Mouse (Mus musculus) left cerebral cortex, postnatal 4 days (tissue): ENCODE data around the gene Atf7. TPM values are rescaled to one million over a fixed set of nuclear protein-coding genes. Genes with fewer than 3 reads are reported as not detected.

Source experiments
- DNase-seq: peaks from one replicate; pipeline ENCODE4 v3.0.0-alpha.2; 2022
- intact Hi-C: fragments of 180-260 bp; cut with DNase I; formaldehyde crosslinking; loops from one replicate; pipeline ENCODE4 v1.15.1; 2025
- total RNA-seq, 2 experiments: library from RNA; stranded (reverse); gene quantifications; 2 replicates each; pipeline ENCODE4 v1.2.3; 2021

Gene Atf7
- total RNA-seq, 2 experiments from 2014 or later = 41.7 to 46.1 TPM

DNA sequence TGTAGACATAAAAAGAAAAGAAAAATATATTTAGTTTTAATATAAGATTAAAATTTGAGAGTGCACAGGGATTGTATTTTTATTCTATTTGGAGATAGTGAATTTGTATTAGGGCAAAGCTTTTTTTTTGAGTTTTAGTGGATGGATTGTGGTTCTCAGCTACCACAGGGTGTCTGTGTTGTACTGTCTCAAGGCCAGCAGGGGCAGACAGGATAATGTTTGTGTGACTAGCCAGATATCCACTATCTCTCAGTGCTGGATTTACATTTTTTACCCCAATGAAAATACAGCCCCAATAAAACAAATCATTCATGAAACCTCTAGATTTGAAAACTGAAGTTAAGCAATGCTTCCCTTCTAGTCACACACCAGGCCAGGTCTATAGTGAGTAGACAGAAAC lies 67.7 kb downstream of the Atf7 start:
- no peak for DNase-seq
- intact Hi-C loops = no loop called here

DNA sequence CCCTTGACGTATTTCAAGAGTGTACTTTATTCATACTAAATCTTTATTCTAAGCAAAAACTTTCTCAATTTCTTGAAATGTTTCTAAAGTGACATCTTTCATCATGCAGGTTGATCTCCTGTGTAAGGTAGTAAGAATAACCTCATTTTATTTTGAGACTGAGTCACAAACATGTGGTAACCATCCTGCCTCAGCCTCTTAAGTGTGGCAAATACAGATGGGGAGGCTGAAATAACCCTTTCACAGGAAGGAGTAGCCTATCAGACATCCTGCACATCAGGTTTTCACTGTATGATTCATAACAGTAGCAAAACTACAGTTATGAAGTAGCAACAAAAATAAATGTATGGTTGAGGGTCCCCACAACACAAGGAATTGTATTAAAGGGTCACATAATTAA lies 69.7 kb downstream of the Atf7 start:
- DNase-seq = no peak
- intact Hi-C loops = no loop called here

DNA sequence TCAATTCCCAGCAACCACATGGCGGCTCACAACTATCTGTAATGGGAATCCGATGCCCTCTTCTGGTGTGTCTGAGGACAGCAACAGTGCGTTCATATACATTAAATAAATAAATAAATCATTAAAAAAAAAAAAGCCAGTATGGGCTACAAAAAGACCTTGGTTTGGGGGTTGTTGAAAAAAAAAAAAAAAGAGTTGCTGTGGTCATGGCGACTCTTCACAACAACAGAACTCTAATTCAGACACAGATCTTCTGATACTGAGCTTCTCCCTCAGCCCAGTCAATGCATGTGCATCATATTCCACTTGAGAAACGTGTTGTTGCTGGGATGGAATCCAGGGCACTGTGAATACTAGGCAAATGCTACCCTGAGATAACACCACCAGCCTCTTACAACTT lies 72.7 kb downstream of the Atf7 start:
- intact Hi-C loops = no loop called here
- no peak for DNase-seq

DNA sequence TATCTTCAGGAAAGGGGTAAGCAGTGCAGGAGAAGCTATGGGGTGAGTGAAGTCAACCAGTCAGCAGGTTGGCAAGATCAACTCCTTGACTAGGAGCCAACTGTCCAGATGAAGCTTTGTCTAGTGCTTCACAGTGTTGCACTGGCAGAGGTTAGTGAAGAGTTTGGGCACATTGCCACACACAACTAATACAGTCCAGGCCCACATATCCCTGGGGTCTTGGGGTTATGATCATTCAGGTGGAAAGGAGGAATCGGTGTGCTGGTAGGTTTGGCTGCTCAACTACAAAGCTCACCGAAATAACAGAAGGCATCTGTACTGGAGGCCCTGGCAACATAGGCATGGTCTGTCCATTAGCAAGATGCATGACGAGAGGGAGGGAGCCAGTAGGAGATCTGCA lies 77.8 kb downstream of the Atf7 start:
- DNase-seq = peak; percentile 92
- intact Hi-C loops = no loop called here

DNA sequence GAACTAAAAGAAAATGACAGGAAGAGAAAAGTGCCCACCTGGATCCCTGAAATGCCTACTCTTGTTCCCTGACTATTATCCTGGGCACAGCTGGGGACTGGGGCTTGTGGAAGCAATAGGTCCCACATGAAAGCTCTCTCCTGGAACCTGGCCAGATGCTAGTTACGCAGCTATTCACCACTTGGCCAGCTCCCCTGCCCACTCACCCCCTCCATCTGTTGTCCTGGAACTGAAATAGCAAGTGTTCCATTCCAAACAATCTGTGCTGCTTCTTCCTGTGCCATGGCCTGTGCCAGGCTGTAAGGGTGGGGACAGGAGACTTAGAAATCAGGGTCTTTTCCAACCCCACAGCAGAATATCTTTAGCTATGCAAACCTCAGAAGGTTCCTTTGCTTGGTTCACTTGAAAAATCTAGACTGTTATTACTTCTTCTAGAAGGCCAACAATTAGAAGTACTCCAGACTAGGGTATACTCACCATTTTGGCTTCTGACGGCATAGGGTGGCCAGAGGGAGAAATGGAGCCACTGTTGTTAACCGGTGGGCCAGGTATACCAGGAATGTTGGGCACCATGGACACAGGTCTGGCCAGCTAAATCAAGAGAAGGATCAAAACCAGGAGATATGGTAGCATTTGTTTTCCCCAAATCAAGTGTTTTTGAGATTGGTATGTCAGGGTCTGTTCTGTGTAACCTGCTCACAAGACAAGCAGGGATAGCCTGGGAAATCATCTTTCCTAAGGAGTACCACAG lies 78.4 kb downstream of the Atf7 start:
- intact Hi-C loops = no loop called here

DNA sequence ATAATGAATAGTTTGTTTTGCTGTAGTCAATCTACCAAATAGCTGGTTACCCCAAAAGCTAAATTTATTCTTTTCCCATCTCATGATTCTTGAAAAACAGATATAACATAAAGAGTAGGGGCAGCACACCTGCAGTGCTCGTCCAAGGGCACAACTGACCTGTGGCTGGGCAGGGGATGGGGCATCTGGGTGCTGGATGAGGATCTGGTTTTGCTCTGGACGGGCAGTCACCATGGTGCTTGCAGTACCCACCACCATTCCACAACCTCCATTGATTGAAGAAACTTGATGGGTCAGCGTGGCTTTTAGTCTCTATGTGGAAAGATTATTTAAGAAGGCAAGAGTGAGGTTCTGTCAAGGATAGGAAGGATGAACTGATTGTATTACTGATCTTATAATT lies 79.0 kb downstream of the Atf7 start:
- no peak for DNase-seq
- intact Hi-C loops = no loop called here

More for the DNA sequence above, 78.4 kb downstream of the Atf7 start:
- peak; percentile 96 for DNase-seq

DNA sequence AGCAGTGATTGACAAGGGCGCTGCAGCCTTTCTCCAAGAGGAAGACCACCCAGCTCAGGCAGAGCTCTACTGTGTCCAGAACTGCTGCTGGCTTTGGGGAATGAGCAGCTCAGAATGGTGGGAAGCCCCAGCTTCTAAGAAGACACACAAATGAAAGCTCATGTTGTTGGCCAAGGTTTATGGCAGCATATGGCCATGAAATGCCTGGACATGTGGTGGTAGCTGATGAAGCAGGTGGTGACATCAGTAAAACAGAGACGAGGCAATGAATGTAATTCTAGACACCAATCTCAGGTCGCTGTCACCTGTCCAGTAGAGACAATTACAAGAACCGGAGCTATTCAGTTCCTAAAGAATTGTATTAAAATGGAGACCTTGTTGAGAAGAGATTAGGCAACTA lies 80.5 kb downstream of the Atf7 start:
- intact Hi-C loops = no loop called here
- DNase-seq = peak; percentile 46

DNA sequence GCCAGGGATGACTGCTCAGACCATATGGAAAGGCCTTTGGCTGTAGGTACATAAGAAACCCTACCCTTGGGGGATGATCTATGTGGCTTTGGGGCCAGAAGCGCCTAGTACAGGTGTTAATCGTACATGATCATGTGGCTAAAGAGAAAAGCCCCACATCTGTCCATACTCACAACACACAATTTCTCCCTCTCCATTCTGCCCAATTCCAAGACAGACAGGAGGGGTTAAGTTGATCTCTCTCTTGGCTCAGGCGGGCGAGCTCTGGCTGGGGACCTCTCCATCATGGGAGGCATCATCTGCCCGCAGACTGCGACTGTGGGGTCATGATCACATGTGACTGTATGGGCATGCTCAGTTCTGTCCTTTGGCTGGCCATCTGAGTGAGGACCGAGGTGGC lies 91.3 kb downstream of the Atf7 start:
- intact Hi-C loops = no loop called here
- DNase-seq = no peak

DNA sequence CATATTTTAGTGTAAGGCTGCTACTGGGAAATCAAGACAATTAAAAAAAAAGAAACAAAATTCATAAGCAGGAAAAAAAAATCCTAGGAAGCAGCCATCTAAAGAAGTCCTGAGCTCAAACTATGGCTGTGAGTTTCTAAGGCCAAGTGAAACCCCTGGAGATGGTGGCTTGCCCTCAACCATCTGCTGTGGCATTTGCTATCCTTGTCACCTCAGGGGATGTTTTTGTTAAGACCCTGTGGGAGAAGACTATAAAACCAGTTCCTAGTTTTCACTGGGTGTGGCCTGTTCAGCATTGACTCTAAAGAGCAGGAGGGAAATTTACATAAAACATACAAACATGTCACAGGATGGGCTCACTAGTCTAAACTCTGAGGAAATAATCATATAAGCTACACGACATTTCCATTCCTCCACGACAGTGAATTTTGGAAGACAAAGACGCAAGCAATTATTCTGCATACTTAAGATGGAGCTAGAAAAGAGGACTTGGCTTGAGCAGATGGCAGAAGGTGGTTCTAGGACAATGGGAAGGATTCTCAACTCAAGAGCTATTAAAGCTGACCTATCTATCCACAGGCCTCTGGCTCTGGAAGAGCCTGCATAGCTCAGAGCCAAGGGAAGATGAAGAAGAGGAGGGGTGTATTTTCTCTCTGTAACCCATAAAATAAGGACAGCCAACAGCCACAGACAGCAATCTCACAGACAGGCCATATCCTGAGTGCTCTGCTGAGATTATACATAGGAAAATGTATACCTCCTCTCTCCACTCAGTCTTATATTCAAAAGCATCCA lies 93.0 kb downstream of the Atf7 start:
- no peak for DNase-seq
- intact Hi-C loops = no loop called here

DNA sequence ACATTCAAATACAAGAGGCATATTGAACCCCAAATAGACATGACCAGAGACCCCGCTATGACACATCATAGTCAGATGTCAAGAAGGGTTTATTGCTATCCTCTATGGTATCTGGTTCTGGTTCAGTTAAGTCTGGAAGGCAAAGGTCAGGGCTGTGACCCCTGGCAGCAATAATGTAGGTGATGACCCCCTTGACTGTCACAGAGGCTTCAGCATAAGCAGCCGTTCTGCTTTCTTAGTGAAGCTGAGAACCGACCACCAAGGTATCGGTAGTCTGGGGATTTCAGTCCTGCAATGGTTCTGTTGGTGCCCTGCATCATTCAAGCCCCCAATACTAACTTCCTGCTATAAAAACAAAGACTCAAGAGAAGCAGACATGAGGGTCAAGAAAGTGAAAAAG lies 93.7 kb downstream of the Atf7 start:
- intact Hi-C loops = no loop called here
- no peak for DNase-seq

DNA sequence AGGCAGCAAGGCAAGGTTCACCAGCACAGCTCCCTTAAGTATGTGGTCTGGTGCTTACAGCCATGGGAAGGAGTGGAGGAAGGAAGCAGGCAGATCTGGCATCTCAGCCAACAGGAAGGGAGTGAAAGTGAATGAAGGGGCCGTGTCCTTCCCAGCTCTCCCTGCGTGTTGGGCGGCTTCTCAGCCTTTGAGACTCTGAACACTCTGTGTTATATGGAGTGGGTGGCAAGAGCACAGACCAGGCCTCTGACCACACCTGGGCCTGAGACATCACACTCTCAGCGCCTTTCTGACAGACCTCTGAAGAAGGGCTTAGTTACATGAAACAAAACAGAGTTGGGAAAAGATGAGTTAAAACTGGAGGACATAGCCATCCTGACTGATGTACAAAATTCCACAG lies 94.7 kb downstream of the Atf7 start:
- no peak for DNase-seq
- intact Hi-C loops = no loop called here

DNA sequence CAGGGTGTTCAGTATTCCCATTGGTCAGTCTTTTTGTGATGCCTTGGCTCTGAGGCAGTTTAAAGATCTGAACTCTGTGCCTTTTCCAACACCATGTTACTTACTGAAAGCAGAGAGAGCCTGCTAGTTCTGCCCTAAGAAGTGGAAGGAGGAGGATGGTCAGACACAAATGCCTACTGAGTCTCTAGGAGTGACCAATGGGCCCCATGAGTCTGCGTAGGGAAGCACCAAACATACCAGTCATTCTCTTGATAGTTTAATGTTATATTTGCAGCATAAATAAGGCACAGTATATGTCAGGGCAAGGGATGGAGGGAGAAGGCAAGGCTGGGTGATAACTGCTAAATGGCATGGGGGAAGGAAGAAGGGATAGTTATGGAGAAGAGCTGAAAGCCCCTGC lies 96.9 kb downstream of the Atf7 start:
- no peak for DNase-seq
- intact Hi-C loops = no loop called here

DNA sequence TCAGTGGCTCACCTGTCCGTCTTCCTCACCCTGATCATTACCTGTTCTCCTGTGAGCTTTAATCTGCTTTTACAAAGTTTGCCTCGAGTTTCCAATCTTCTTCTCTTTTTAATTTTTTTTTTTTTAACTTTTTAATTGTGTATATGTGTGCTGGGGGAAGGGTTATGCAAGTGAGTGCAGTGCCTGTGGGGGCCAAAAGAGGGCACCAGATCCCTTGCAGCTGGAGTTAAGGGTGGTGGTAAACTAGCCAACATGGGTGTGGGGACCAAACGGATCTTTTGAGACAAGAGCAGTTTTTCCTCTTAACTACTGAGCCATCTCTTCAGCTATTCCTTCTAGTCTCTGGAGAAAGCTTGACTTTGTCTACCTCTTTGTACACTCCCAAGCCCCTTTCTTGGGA lies 97.3 kb downstream of the Atf7 start:
- DNase-seq = no peak
- intact Hi-C loops = no loop called here

DNA sequence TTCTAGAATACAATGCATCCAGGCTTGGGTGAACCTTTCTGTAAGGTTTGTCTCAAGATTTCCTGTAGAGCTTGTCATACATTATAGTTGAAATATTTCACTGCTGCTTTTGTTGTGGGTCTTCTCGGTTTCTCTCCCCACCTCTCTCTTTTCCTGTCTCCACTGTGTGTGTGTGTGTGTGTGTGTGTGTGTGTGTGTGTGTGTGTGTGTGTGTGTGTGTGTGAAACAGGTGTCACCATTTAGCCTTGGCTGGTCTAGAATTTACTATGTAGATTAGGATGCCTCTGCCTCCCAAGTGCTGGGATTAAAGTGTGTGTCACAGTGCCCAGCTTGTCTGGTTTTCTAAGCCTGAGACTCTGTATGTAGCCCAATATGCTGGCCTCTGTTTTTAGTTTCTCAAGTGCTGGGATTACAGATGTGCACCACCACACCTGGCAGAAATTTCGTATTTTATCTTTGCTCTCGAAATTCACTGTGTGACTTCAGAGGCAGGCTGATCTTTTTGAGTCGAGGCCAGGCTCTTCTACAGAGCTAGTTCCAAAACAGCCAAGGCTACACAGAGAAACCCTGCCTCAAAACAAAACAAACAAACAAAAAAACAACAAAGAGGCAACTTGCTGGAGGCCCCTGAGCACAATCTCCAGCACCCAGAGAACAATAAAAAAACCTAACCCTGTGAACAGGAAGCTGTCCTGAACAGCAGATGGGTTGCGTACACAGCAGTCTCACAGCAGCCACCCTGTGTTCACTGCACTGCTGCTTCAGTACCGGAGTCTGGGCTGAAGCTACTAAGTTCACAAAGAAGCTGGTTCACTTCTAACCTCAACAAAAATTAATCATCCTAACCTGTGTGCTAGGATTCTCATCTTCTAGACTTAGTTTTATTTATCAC lies 98.9 kb downstream of the Atf7 start:
- intact Hi-C loops = no loop called here
- DNase-seq = no peak

DNA sequence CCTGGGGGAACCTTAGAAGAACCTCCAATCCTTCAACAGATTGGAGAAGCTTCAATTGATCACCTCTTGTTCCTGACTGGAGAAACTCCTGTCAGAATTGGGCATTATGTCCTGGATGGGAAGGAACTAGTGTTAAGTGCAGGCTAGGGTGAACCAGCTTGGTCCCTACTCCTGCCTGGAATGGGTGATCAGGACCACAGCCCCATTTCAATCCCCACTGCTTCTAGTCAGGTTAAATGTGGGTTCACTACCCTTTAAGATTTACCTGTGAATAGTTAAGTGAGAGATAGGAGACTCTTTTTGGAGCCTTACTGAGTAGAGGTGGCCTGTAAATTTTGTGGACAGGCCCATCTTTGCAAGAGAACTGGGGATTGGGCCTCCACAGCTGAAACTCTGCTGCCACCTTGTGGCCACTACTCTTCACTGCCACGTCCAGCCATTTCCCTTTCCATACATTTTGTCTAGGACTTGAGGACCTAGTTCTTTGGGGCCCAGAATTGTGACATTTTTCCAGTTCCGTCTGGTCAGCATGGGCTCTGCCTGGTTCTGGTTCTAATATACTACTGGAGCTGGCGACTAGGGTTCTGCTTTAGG lies 100.3 kb downstream of the Atf7 start, which contains the start of gene Npff:
TSS of gene Npff (minus strand) at position 51 of the 594 bp plus-strand sequence.
- intact Hi-C loops = no loop called here

DNA sequence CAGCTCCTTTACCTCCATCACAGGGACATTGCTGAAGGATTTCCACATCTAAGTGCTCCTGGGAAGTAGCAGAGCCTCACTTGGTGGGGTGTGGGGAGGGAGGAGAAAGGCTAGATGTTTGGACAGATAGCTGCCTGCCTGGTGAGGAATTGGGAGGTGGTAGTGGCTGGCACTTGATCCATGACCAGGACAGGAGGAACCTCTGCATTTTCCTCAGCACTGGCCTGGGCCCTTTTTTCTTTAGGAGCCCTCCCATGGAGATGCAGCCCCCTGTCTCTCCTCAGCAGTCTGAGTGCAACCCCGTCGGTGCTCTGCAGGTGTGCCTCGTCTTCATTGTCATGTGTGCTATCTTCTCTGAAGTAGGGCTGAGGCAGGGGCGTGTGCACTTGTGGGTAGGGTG lies 103.8 kb downstream of the Atf7 start:
- intact Hi-C loops = no loop called here
- DNase-seq = no peak

More for the DNA sequence above, 100.3 kb downstream of the Atf7 start, which contains the start of gene Npff:
- DNase-seq = peak; percentile 79

DNA sequence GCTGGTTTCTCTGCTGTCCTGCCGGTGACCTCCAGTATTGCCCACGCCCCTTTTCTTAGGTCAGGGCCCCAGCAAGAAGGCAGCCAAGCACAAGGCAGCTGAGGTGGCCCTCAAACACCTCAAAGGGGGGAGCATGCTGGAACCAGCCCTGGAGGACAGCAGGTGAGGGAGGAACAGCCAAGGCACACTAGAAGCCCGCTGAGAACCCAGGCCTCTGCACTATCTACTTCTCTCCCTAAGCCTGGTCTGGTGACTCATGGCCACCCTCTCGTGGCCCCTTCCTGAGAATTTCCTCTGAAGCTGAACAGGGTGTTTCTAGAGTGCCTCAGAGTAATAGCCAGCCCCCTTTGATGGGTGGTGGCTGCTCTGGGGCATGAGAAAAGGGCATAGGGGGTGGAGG lies 104.8 kb downstream of the Atf7 start:
- DNase-seq = no peak
- intact Hi-C loops = no loop called here

DNA sequence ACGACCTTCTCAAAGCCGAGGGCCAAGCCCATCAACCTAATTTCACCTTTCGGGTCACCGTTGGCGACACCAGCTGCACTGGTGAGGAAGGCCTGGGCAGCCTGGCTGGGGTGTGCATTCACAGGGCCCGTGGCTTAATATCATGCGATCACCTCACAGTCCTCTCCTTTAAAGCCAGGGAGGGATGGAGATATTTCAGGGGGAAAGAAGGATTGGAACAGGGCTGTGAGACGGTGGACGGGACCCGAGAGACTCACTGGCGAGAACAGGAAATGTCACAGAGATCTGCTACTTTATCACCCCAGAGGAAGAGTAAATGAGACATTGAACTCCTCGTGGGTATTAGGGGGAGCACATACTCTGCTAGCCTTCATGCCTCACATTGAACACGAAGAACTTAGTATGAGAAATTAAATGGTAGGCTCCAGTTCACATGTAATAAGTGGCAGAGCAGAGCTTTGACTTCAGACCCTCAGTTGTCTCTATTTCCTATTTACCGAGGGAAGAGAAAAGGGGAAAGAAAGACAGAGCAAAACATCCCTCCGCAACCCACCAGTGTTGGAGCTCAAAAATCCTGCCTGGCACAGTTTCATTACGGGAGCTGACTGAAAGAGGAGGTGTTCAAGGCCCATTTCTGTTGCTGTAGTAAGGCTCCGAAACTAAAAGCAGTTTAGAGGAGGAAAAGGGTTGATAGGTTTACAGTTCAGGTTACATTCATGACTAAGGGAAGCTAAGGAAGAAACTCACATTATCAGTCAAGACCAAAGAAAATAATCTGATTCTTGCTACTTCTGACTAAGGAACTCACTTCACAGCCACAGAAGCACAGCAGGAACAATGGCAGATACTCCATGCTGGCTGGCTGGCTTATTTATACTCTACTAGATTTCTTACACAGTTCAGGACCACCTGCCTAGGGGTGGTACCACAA lies 105.8 kb downstream of the Atf7 start:
- intact Hi-C loops = no loop called here
- DNase-seq = no peak

DNA sequence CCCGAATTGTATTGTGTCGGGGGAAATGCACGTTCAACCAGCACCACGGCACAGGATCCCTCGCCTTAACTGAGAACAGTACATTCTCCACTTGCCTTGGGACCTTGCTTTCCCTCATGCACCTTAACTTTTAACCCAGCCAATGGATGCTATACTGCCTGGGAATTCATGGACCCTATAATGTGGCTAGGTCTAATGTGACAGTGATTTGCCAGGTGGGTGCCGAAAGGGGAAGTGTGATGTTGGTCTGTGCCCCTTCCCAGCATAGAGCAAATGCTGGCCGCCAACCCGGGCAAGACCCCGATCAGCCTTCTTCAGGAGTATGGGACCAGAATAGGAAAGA lies 106.4 kb downstream of the Atf7 start:
- intact Hi-C loops = no loop called here
- DNase-seq = no peak
